In genomic region chr13:56735212-56735875, GRCm38 (mm10) we compare ENCODE assay signal across 9 mouse cellular contexts. TPM values are rescaled to one million over a fixed set of nuclear protein-coding genes. Genes with fewer than 3 reads are reported as not detected.
DNase-seq lines count a peak whose midpoint lies in the region; ATAC-seq and TF ChIP-seq lines count a peak whose summit lies in the region.
"Had no signal": no experiment of that assay in that cellular context is flagged by ENCODE, and none has a peak within 500 bp of the region (broad histone marks: within the 10 kb centered on the region; RNA-seq: fewer than 3 reads in every experiment).

No protein-coding gene starts in this region.

- no peak overlapping the region for H3K9ac ChIP-seq in midbrain, embryonic 16.5 days (ENCODE audit: low read depth, low read length)
- H3K9ac ChIP-seq: embryonic facial prominence, embryonic 12.5 days had no signal

- H3K4me2 ChIP-seq in midbrain, embryonic 16.5 days (ENCODE audit: low read length) = no peak overlapping the region
- H3K4me2 ChIP-seq: embryonic facial prominence, embryonic 12.5 days had no signal

- no peak for TF ChIP-seq CTCF in thymus, adult 2 months (IDR thresholded peaks at IDR 0.05; ENCODE audit: borderline replicate concordance, control insufficient read depth, extremely low read depth, insufficient read depth, low read length, poor library complexity)

- DNase-seq in heart, adult 8-10 months (ENCODE audit: low spot score) = peak; percentile 42
- DNase-seq in heart, embryonic 10.5 days (ENCODE audit: low spot score) = no peak
- DNase-seq in thymus, postnatal 14 days = peak; percentile 59
- DNase-seq in thymus, adult 2 months = no peak
- peak; percentile 29 for DNase-seq in c-Kit-positive CD71-positive TER-119-negative erythroid progenitor cells, embryonic 14.5 days (ENCODE audit: low read depth)
- peak; percentile 21 for DNase-seq in layer of hippocampus, adult 9-11 months
- no peak for DNase-seq in Muller cell, postnatal 12 days (ENCODE audit: inconsistent ontology term)

- H3K4me1 ChIP-seq in heart, embryonic 10.5 days = peaks cover 14% of the 10 kb centered on the region; the same call in 1 of the 2 replicates
- peaks cover 4% of the 10 kb centered on the region for H3K4me1 ChIP-seq in thymus, adult 2 months (replicated peaks; ENCODE audit: control insufficient read depth, insufficient read depth, low read length)
- no peaks in the 10 kb centered on the region for H3K4me1 ChIP-seq in midbrain, embryonic 16.5 days (ENCODE audit: control insufficient read depth, insufficient read depth, low read length)
- H3K4me1 ChIP-seq: embryonic facial prominence, embryonic 12.5 days had no signal

- H3K9me3 ChIP-seq in heart, embryonic 10.5 days = no peaks in the 10 kb centered on the region
- H3K9me3 ChIP-seq in midbrain, embryonic 16.5 days (replicated peaks; ENCODE audit: control insufficient read depth, low read length, poor library complexity, severe bottlenecking) = no peaks in the 10 kb centered on the region
- H3K9me3 ChIP-seq: embryonic facial prominence, embryonic 12.5 days had no signal

- no peak for TF ChIP-seq POLR2A in thymus, adult 2 months (IDR thresholded peaks at IDR 0.05; ENCODE audit: control insufficient read depth, extremely low read depth, insufficient read depth, low read length, poor library complexity)

- H3K4me3 ChIP-seq in heart, embryonic 10.5 days = no peak overlapping the region
- H3K4me3 ChIP-seq in thymus, adult 2 months (ENCODE audit: control insufficient read depth, insufficient read depth, low read length) = no peak overlapping the region
- H3K4me3 ChIP-seq in midbrain, embryonic 16.5 days (ENCODE audit: low read depth, low read length) = no peak overlapping the region
- H3K4me3 ChIP-seq: embryonic facial prominence, embryonic 12.5 days had no signal

- H3K27ac ChIP-seq in heart, embryonic 10.5 days = no peak overlapping the region
- no peak overlapping the region for H3K27ac ChIP-seq in thymus, adult 2 months (ENCODE audit: control insufficient read depth, insufficient read depth, low read length)
- H3K27ac ChIP-seq in midbrain, embryonic 16.5 days (ENCODE audit: low read length) = no peak overlapping the region
- H3K27ac ChIP-seq: embryonic facial prominence, embryonic 12.5 days had no signal

- 43% methylated on average over 6 of the region's 6 CpGs for WGBS in heart, embryonic 10.5 days
- 60% methylated on average over 6 of the region's 6 CpGs for WGBS in thymus, adult 2 months
- WGBS in midbrain, embryonic 16.5 days = 63% methylated on average over 6 of the region's 6 CpGs

- H3K27me3 ChIP-seq in heart, embryonic 10.5 days (ENCODE audit: insufficient read depth, poor library complexity, severe bottlenecking) = no peaks in the 10 kb centered on the region
- H3K27me3 ChIP-seq in thymus, adult 2 months (ENCODE audit: control insufficient read depth, insufficient read depth, low read length) = no peaks in the 10 kb centered on the region
- H3K27me3 ChIP-seq in midbrain, embryonic 16.5 days (ENCODE audit: control insufficient read depth, insufficient read depth, low read depth, low read length) = no peaks in the 10 kb centered on the region
- H3K27me3 ChIP-seq: embryonic facial prominence, embryonic 12.5 days had no signal

- ATAC-seq in midbrain, embryonic 16.5 days = no peak

- H3K36me3 ChIP-seq in heart, embryonic 10.5 days = peaks cover 87% of the 10 kb centered on the region
- peaks cover 51% of the 10 kb centered on the region for H3K36me3 ChIP-seq in thymus, adult 2 months (ENCODE audit: control insufficient read depth, insufficient read depth, low read length)
- peaks cover 25% of the 10 kb centered on the region for H3K36me3 ChIP-seq in midbrain, embryonic 16.5 days (ENCODE audit: control insufficient read depth, insufficient read depth, low read length)

RNA-seq across cellular contexts. Expression of gene Gm45623, which starts 18.3 kb away (rescaled TPM):
- not detected for total RNA-seq in heart, adult 8-10 months (2022)
- 0.49 and 0.67 TPM in 2 replicates for polyA plus RNA-seq in heart, embryonic 10.5 days (2016; fragmentation: Nextera tagmentation; extraction: Ambion mirVana)
- polyA plus RNA-seq in thymus, adult 2 months (2012; rRNA removed) = 0.17 TPM in 1 of 2 replicates, not detected in the other
- polyA plus RNA-seq in midbrain, embryonic 16.5 days (2015; fragmentation: Nextera tagmentation; extraction: Ambion mirVana) = 3.0 and 4.5 TPM in 2 replicates

RNA-seq across cellular contexts. Expression of gene Smad5, which starts 32.5 kb away (rescaled TPM):
- total RNA-seq in heart, adult 8-10 months (2022) = 10 to 100 TPM; 28.0 to 32.0 (median 28.8) TPM
- 20.7 and 23.0 TPM in 2 replicates for polyA plus RNA-seq in heart, embryonic 10.5 days (2016; fragmentation: Nextera tagmentation; extraction: Ambion mirVana)
- polyA plus RNA-seq in thymus, adult 2 months (2012; rRNA removed) = 42.1 and 45.6 TPM in 2 replicates
- polyA plus RNA-seq in midbrain, embryonic 16.5 days (2015; fragmentation: Nextera tagmentation; extraction: Ambion mirVana) = 17.1 and 18.7 TPM in 2 replicates

Comparison
In these comparisons a context has a peak if more than half of its experiments do, and no peak if none do; other contexts are left out.
1. DNase-seq: peak in heart, adult 8-10 months (single experiment), thymus, postnatal 14 days (single experiment), c-Kit-positive CD71-positive TER-119-negative erythroid progenitor cells, embryonic 14.5 days (single experiment) and layer of hippocampus, adult 9-11 months (single experiment); none in heart, embryonic 10.5 days (single experiment), thymus, adult 2 months (single experiment) and Muller cell, postnatal 12 days (single experiment).